Comparison of ENCODE assay signal across 14 mouse cellular contexts in genomic region chr11:5495906-5496305, GRCm38 (mm10).
"Had no signal": no experiment of that assay in that cellular context is flagged by ENCODE, and none has a peak within 500 bp of the region (broad histone marks: within the 10 kb centered on the region; RNA-seq: fewer than 3 reads in every experiment).

No protein-coding gene starts in this region.

- H3K27ac ChIP-seq: lung, embryonic 15.5 days; macrophage; midbrain, embryonic 12.5 days; midbrain, embryonic 15.5 days; neural tube, embryonic 12.5 days; stomach, embryonic 15.5 days; stomach, postnatal 0 days had no signal

- DNase-seq: liver, postnatal 0 days; lung, adult 2 months; lung, postnatal 14 days; lung, postnatal 36 days; right cerebral cortex, postnatal 14 days; thymus, postnatal 36 days had no signal

- H3K4me3 ChIP-seq: lung, embryonic 15.5 days; megakaryocyte, embryonic 14.5 days; midbrain, embryonic 12.5 days; midbrain, embryonic 15.5 days; neural tube, embryonic 12.5 days; stomach, embryonic 15.5 days had no signal

- H3K9me3 ChIP-seq: lung, embryonic 15.5 days; midbrain, embryonic 12.5 days; midbrain, embryonic 15.5 days; neural tube, embryonic 12.5 days; stomach, embryonic 15.5 days had no signal

- H3K27me3 ChIP-seq: lung, embryonic 15.5 days; megakaryocyte, embryonic 14.5 days; midbrain, embryonic 12.5 days; midbrain, embryonic 15.5 days; neural tube, embryonic 12.5 days; stomach, embryonic 15.5 days had no signal

- H3K36me3 ChIP-seq: lung, embryonic 15.5 days; midbrain, embryonic 12.5 days; midbrain, embryonic 15.5 days; neural tube, embryonic 12.5 days; stomach, embryonic 15.5 days had no signal

- H3K4me1 ChIP-seq: midbrain, embryonic 12.5 days; midbrain, embryonic 15.5 days; neural tube, embryonic 12.5 days had no signal
